Mouse (Mus musculus): Measurements from ENCODE around the gene Gramd2. TPM values are rescaled to one million over a fixed set of nuclear protein-coding genes. Genes with fewer than 3 reads are reported as not detected.
A peak's percentile ranks its signal among the peaks of the same experiment; 100 is the strongest.

The Gramd2 gene
- 0.12 and 0.24 TPM in 2 replicates for total RNA-seq (2021)
- long read RNA-seq: 0 reads

- DNase-seq: peak; percentile 91
Observed at GRCm38 (mm10) chr9:59679678-59680533, at the start of gene Gramd2. Gramd2 (plus strand) TSS chr9:59680144.

- no peak for DNase-seq
Observed at GRCm38 (mm10) chr9:59638372-59638771, 41.6 kb upstream of the Gramd2 start.

GRCm38 (mm10) chr9:59639936-59640335 lies 40.0 kb upstream of the Gramd2 start:
- DNase-seq: no peak

GRCm38 (mm10) chr9:59641320-59641719 lies 38.6 kb upstream of the Gramd2 start:
- no peak for DNase-seq

- DNase-seq: no peak
Observed at GRCm38 (mm10) chr9:59649911-59650310, 30.0 kb upstream of the Gramd2 start.

DNA sequence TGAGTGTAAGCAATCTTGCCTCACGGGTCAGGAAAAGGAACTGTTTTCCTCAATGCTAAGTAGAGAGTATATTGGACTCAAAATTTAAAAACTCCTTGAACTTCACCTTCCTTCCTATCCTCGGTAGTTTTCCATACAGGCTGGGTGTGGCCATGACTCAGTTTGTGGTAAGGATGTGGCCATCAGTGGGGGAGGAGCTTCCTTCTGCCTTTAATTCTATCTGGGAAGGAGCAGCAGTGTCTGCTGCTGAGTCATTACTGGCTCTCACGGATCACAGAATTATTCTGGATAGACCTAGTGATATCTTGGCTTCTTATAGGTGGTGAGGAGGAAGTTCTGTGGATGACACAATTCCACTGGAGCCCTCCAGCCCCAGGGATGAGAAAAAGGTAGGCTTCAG lies 26.6 kb upstream of the Gramd2 start:
- DNase-seq: peak; percentile 35

- DNase-seq: no peak
Observed at GRCm38 (mm10) chr9:59654450-59654983, 25.4 kb upstream of the Gramd2 start.

DNA sequence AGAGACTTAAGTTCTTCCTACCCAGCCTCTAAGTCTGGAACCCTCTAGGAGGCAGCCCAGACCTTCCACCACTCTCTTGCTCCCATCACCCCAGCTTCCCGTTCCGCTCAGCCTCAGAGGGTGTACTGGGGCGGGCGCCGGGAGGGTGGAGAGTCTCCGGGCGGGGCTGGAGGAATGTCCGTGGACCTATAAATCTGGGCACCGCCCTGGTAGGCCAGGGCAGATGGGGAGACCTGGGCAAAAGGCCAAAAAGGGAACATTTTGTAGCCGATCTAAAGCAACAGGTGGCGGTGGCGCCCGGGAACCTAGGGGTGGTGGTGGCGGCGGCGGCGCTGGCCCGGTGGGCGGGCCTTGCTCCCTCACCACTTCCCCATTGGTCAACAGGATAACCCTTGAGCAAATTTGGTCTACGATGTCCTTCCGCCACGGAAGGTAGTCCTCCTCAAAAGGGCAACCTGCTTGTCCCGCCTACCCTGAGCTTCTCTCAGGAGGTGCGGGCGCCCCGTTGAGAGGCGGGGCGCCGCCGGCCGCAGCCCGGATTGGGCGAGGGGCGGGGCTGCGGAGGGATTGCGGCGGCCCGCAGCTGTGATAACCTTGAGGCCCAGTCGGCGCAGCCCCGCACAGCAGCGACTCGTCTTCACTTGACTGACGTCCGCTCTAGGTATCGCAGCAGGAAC lies 23.8 kb upstream of the Gramd2 start, which contains the start of gene Pkm:
Gene Pkm (plus strand): TSS at position 411 of the 677 bp plus-strand sequence.
- DNase-seq: peak; percentile 94

DNA sequence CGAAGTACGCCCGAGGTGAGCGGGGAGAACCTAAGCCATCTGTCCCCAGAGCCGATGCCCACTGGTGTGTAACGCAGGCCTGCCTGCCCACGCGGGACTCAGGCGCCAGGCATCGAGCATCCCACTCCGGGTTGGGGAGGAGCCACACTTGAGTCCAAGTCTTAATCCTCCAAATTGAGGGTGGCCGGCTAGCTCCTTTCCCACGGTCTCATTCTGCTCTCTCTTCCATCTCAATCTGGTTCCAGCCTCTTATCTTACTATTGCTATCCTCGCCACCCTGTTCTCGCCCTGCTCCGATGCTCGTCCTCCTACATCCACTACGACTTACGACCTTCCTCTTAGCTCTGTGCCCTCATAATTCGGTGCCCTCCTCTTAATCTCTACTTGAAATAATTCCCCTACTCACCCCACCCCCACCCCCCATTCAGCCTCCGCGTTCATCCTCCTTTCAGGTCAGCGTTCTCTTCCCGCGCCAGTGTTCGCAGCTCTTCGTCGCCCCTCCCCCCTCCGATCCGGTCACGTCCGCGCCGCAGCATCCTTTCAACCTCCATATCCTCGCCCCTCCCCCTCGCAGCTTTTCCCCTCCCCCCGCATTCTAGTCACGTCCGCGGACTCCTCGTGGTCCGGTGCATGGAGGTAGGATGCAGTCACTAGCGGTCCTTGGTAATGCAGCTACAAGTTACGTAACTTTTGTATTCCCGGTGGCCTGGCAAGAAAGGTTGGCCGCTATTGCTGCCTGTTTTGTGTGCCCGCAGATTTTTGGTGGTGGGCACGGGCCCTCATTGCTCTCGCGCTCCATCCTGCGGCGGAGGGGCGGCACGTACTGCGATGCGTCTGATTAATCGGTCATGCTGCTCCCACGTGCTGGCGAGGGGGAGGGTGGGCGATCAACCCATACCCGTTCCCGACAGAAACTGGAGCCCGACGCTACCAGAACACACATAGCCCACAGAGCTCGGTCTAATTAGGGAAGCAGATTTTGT lies 23.0 kb upstream of the Gramd2 start:
- peak; percentile 81 for DNase-seq

- DNase-seq: no peak
Observed at GRCm38 (mm10) chr9:59658146-59658545, 21.8 kb upstream of the Gramd2 start.

DNA sequence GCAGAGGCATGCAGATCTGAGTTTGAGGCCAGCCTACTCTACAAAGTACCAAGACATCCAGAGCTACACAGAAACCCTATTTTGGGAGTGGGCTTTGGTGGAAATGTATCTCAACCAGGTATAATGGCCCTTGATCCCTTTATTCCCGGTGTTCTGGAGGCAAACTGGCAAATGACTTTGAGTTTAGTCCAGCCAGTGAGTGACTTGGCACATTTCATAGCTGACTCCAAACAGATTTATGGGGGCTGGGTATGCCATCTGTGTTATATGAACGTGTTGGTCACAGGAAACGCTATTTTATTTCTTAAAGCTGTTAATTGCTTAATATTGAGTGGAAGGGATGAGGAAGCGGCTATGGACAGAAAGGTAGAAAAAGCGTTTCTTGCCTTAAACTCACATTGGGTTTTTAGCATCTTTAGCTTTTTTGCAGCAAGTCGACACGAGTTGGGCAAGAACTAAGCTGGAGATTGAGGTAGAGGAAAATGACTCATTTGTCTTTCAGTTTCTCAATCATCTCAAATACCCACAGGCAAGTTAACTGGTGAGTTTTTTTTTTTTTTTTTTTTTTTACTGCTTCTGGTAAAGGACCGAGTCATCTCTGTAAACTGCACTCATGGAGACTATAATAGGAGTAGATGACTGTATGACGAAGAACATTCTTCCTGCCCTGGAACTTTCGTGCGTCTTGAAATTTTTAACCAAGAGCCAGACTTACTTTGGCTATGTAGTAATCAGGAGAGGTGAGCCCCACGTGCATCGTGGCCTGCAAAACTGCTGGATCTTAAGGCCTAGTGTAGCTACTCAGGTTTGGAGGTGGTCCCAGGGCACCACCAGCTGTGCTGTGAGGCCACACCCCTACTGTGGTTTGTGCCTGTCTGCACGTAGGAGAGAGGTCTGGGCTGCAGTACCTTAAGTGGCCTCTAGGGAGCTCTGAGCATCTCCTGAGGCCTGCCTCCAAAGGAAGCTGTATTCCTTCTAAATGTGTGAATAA lies 20.6 kb upstream of the Gramd2 start:
- peak; percentile 70 for DNase-seq

GRCm38 (mm10) chr9:59660421-59660820 lies 19.5 kb upstream of the Gramd2 start:
- peak; percentile 57 for DNase-seq

GRCm38 (mm10) chr9:59661298-59661975 lies 18.5 kb upstream of the Gramd2 start:
- no peak for DNase-seq

- no peak for DNase-seq
Observed at GRCm38 (mm10) chr9:59663226-59663625, 16.7 kb upstream of the Gramd2 start.

- no peak for DNase-seq
Observed at GRCm38 (mm10) chr9:59663957-59664356, 16.0 kb upstream of the Gramd2 start.

- no peak for DNase-seq
Observed at GRCm38 (mm10) chr9:59664664-59665256, 15.2 kb upstream of the Gramd2 start.

- DNase-seq: no peak
Observed at GRCm38 (mm10) chr9:59666016-59666415, 13.9 kb upstream of the Gramd2 start.

DNA sequence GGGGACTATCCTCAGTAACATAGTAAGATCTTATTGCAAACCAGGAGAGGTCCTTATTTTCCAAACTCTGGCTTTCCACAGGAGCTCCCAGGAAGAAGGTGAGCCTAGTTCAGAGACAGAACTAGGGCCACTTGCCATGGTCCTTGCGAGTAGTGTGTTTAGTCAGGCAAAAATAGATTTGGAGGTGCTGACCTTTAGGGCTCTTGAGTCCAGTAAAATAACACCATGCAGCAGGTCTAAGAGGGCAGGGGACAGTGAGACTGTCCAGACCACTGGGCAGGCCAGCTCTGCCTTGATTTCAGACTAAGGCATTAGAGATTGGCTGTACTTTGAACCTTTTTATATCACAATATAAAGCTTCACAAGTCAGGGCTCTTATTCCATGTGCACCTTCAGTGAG lies 13.1 kb upstream of the Gramd2 start:
- no peak for DNase-seq

DNA sequence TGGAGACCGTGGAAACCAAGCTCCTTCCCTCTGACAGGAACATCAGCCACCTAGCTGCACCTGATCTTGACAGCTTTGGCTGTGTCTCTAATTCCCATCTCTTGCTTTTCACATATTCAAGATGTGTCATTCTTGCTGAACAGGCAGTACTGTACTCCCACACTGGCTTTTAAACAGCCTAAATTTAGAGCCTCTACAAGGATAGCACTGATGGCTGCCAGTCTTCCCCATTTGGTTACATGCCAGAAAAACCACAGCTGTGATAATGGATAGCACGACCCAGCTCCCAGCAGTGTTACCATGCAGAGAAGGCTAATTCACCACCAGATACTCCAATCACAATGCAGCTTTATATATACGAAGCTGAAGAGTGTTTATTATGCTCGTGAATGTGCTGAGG lies 12.7 kb upstream of the Gramd2 start:
- DNase-seq: no peak

DNA sequence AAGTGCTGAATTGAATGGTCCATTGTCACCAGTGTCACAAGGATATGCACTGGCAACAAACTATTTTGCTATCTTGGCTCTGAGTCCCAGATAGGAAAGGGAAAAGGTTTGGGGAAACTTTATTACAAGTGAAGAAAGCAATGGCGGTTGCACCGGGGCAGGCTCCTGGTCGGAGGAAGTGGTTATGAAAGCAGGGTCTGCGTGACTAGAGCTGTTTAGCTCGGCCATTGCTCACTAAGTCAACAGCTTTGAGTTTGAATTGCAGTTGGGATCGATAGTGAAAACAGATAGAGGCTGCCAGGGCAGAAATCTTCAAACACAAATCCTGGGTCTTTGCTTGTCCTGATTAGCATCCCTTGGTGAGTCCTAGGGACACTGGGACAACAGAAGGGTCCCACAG lies 12.0 kb upstream of the Gramd2 start:
- DNase-seq: no peak

All from adrenal gland, postnatal 25 days (tissue).